22 mouse cellular contexts compared by ENCODE assay signal in genomic region chr8:12565488-12565887, GRCm38 (mm10). TPM values are rescaled to one million over a fixed set of nuclear protein-coding genes. Genes with fewer than 3 reads are reported as not detected.
"Had no signal": no experiment of that assay in that cellular context is flagged by ENCODE, and none has a peak within 500 bp of the region (broad histone marks: within the 10 kb centered on the region; RNA-seq: fewer than 3 reads in every experiment).

No protein-coding gene starts in this region.

- H3K36me3 ChIP-seq: limb, embryonic 13.5 days; neural tube, embryonic 12.5 days; stomach, embryonic 15.5 days had no signal

- H3K4me3 ChIP-seq: layer of hippocampus, adult 2 months; limb, embryonic 13.5 days; neural tube, embryonic 12.5 days; stomach, embryonic 15.5 days had no signal

- H3K27ac ChIP-seq: kidney, postnatal 0 days; layer of hippocampus, adult 2 months; limb, embryonic 13.5 days; liver, embryonic 14.5 days; neural tube, embryonic 12.5 days; stomach, embryonic 15.5 days had no signal

- H3K4me2 ChIP-seq: limb, embryonic 13.5 days; neural tube, embryonic 12.5 days; stomach, embryonic 15.5 days had no signal

- H3K9ac ChIP-seq: limb, embryonic 13.5 days; liver, embryonic 14.5 days; neural tube, embryonic 12.5 days; stomach, embryonic 15.5 days had no signal

- H3K4me1 ChIP-seq: limb, embryonic 13.5 days; neural tube, embryonic 12.5 days; stomach, embryonic 15.5 days had no signal

- ATAC-seq: intestine, postnatal 0 days had no signal

- DNase-seq: kidney, adult 9 months; kidney, postnatal 4 days; left cerebral cortex, postnatal 4 days; lung, adult 18-20 months; retina, postnatal 1 day; right cerebral cortex, postnatal 14 days; thymus, adult 2 months; thymus, postnatal 25 days had no signal

- H3K9me3 ChIP-seq: limb, embryonic 13.5 days; neural tube, embryonic 12.5 days; stomach, embryonic 15.5 days had no signal

RNA-seq across cellular contexts. Expression of gene Spaca7, which starts 7.3 kb away (rescaled TPM):
- total RNA-seq: layer of hippocampus, adult 2 months; layer of hippocampus, postnatal 10 days; left cerebral cortex, postnatal 4 days; liver, adult 2 months; megakaryocyte-erythroid progenitor cell, adult 5-6 weeks; neutrophil, adult 5-6 weeks had no signal
- polyA plus RNA-seq: limb, embryonic 13.5 days; liver, adult 2 months; liver, embryonic 14.5 days; lung, embryonic 16.5 days; neural tube, embryonic 12.5 days; spleen, adult 2 months; stomach, embryonic 15.5 days; thymus, adult 2 months; urinary bladder, adult 2 months had no signal
